Mouse (Mus musculus): ENCODE data around the gene Sptb. TPM values are rescaled to one million over a fixed set of nuclear protein-coding genes. Genes with fewer than 3 reads are reported as not detected.

Gene Sptb
- polyA plus RNA-seq (2012; fragmentation: generic; extraction: Trizol), result under 1 TPM; under 0.01 to 0.11 TPM

DNA sequence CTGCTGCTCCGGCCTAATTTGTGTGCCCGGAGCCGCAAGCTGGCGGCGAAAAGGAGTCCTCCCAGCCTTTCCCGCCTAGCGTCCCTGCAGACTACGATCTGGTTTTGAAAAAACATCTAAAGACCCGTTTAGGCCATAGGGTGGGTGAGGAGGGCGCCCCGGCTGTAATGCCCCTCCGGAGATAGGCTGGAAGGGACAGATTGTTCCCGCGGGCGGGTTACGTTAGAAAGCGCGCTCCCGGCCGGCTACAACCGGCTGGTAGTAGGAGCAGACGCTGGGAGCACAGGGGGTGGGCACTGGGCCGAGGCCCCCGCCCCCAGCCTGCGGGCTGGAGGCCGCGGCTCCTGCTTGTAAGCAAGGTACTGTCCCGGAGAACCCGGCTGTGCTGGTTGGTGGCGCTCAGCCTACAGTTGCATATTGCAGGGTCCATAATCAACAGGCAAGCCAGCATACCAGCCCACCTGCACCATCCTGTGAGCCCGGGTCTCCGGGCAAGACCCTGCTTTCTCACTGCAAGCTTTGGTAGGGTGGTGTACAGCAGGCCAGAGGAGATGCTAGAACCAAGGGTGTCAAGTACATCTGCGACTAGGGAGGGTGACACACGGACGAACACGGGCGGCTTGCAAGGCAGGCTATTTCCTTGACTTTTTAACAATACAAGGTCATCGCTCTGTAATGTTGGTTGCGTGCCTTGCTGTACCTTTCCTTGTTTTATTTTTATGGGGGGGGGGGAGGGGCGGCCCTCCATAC, at the start of gene Sptb:
TSS of gene Sptb (minus strand) at position 197 of the 750 bp plus-strand sequence.

DNA sequence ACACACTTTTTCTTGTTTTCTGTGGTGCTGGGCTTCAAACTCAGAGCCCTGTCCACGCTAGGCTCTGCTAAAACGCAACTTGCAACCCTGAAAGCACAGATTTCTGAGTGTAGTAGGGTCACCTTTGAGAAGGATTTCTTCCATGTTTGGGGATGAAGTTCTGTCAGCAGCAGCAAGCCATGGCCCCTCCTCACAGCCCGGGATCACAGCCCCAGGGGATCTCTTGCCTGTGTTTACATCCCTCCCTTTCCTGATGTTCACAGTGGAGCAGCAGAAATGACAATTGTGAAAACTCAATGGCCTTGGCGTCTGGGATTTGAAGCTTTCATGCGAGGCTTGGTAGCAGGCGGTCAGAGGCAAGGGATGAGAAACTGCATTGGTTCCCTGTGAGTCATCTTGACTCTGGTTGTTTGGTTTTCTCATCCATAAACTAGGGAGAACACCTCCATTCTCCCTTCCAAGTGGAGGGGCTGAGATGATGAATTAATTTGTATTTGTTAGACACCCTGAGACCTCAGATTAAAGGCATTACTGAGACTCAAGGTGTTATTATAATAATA, 179.7 kb downstream of the Sptb start, which contains the start of gene Plekhg3:
TSS of gene Plekhg3 (plus strand) at position 312 of the 560 bp plus-strand sequence.

Other genes with a start within 250 kb of the Sptb start
- 10 to 100 TPM in 1 of 2 experiments, 1 to 10 TPM in 1; 3.7 to 11.2 TPM for gene Plekhg3, start 179.7 kb downstream of the Sptb start, polyA plus RNA-seq (2012; fragmentation: generic; extraction: Trizol)
- gene Churc1, start 55.0 kb upstream of the Sptb start, polyA plus RNA-seq (2012; fragmentation: generic; extraction: Trizol), result 100 to 1,000 TPM in 1 of 2 experiments, 10 to 100 TPM in 1; 64.3 to 154 TPM
- 10 to 100 TPM; 17.9 to 20.2 TPM for gene Fntb, start 55.0 kb upstream of the Sptb start, polyA plus RNA-seq (2012; fragmentation: generic; extraction: Trizol)
- gene Gpx2, start 85.0 kb upstream of the Sptb start, polyA plus RNA-seq (2012; fragmentation: generic; extraction: Trizol), result not detected
- gene Rab15, start 112.4 kb upstream of the Sptb start, polyA plus RNA-seq (2012; fragmentation: generic; extraction: Trizol), result not detected